Mouse (Mus musculus): Measurements from ENCODE around the gene Nsdhl.
A peak's percentile ranks its signal among the peaks of the same experiment; 100 is the strongest.

The Nsdhl gene

GRCm38 (mm10) chrX:72917884-72918681 lies at the start of gene Nsdhl, which contains the start of gene Cetn2:
Gene Nsdhl, plus strand, starts transcription at chrX:72918557.
Gene Cetn2, minus strand, starts transcription at chrX:72918411.
- peak; percentile 85 to 90 for DNase-seq

GRCm38 (mm10) chrX:72895388-72896054 lies 22.8 kb upstream of the Nsdhl start:
- no peak for DNase-seq

- DNase-seq = no peak
Measured at GRCm38 (mm10) chrX:72896055-72896437, 22.3 kb upstream of the Nsdhl start.

- DNase-seq = no peak
Measured at GRCm38 (mm10) chrX:72902530-72902929, 15.8 kb upstream of the Nsdhl start.

- no peak for DNase-seq
Measured at GRCm38 (mm10) chrX:72907619-72908403, 10.5 kb upstream of the Nsdhl start.

GRCm38 (mm10) chrX:72908404-72908741 lies 10.0 kb upstream of the Nsdhl start:
- peak; percentile 12 to 25 for DNase-seq

GRCm38 (mm10) chrX:72911611-72912010 lies 6.7 kb upstream of the Nsdhl start:
- DNase-seq = no peak

- no peak for DNase-seq
Measured at GRCm38 (mm10) chrX:72918682-72919059, 314 bp downstream of the Nsdhl start.

- no peak for DNase-seq
Measured at GRCm38 (mm10) chrX:72921391-72921790, 3.0 kb downstream of the Nsdhl start.

- no peak for DNase-seq
Measured at GRCm38 (mm10) chrX:72953464-72953863, 35.1 kb downstream of the Nsdhl start.

- no peak for DNase-seq
Measured at GRCm38 (mm10) chrX:72956486-72956885, 38.1 kb downstream of the Nsdhl start.

GRCm38 (mm10) chrX:72960431-72960830 lies 42.1 kb downstream of the Nsdhl start:
- DNase-seq = peak in 1 of 2 experiments; percentile 18

GRCm38 (mm10) chrX:72961511-72961910 lies 43.2 kb downstream of the Nsdhl start:
- no peak for DNase-seq

- DNase-seq = no peak
Measured at GRCm38 (mm10) chrX:72962743-72963142, 44.4 kb downstream of the Nsdhl start.

- no peak for DNase-seq
Measured at GRCm38 (mm10) chrX:72982831-72983230, 64.5 kb downstream of the Nsdhl start.

GRCm38 (mm10) chrX:72985607-72986006 lies 67.2 kb downstream of the Nsdhl start:
- no peak for DNase-seq

- peak; percentile 11 to 20 for DNase-seq
Measured at GRCm38 (mm10) chrX:72986841-72987519, 68.6 kb downstream of the Nsdhl start, which contains the start of gene Zfp185. Gene Zfp185, plus strand, starts transcription at chrX:72987339.

- DNase-seq = no peak
Measured at GRCm38 (mm10) chrX:72987520-72987905, 69.2 kb downstream of the Nsdhl start.

GRCm38 (mm10) chrX:72988431-72988830 lies 70.1 kb downstream of the Nsdhl start:
- no peak for DNase-seq

GRCm38 (mm10) chrX:72990581-72990980 lies 72.2 kb downstream of the Nsdhl start:
- no peak for DNase-seq

- DNase-seq = no peak
Measured at GRCm38 (mm10) chrX:72992291-72992919, 74.0 kb downstream of the Nsdhl start.

- no peak for DNase-seq
Measured at GRCm38 (mm10) chrX:72995542-72995941, 77.2 kb downstream of the Nsdhl start.
